21 mouse cellular contexts compared by ENCODE assay signal in genomic region chr19:47456021-47456420, GRCm38 (mm10).
"Had no signal": no experiment of that assay in that cellular context is flagged by ENCODE, and none has a peak within 500 bp of the region (broad histone marks: within the 10 kb centered on the region; RNA-seq: fewer than 3 reads in every experiment).

No protein-coding gene starts in this region.

- H3K9ac ChIP-seq: limb, embryonic 12.5 days; limb, embryonic 15.5 days; liver, embryonic 14.5 days; liver, postnatal 0 days; lung, embryonic 14.5 days; midbrain, embryonic 12.5 days; midbrain, embryonic 15.5 days had no signal

- H3K27me3 ChIP-seq: limb, embryonic 12.5 days; limb, embryonic 15.5 days; midbrain, embryonic 15.5 days had no signal

- ATAC-seq: liver, postnatal 0 days; lung, postnatal 0 days; midbrain, embryonic 15.5 days had no signal

- H3K36me3 ChIP-seq: limb, embryonic 12.5 days; limb, embryonic 15.5 days; midbrain, embryonic 12.5 days; midbrain, embryonic 15.5 days had no signal

- H3K27ac ChIP-seq: layer of hippocampus, adult 2 months; left cerebral cortex, adult 2 months; limb, embryonic 12.5 days; limb, embryonic 15.5 days; liver, embryonic 14.5 days; macrophage; midbrain, embryonic 12.5 days; midbrain, embryonic 15.5 days had no signal

- H3K4me2 ChIP-seq: limb, embryonic 12.5 days; limb, embryonic 15.5 days; liver, embryonic 11.5 days; lung, embryonic 14.5 days; midbrain, embryonic 12.5 days; midbrain, embryonic 15.5 days had no signal

- DNase-seq: kidney, adult 18-20 months; kidney, adult 9 months; kidney, postnatal 14 days; kidney, postnatal 4 days; layer of hippocampus, adult 9-11 months; liver, postnatal 0 days; lung, embryonic 14.5 days; right cerebral cortex, adult 18-20 months; right cerebral cortex, postnatal 14 days; right cerebral cortex, postnatal 4 days; thymus, postnatal 36 days had no signal

- H3K4me3 ChIP-seq: layer of hippocampus, adult 2 months; left cerebral cortex, adult 2 months; limb, embryonic 12.5 days; limb, embryonic 15.5 days; midbrain, embryonic 12.5 days; midbrain, embryonic 15.5 days had no signal

- H3K9me3 ChIP-seq: limb, embryonic 12.5 days; limb, embryonic 15.5 days; midbrain, embryonic 12.5 days; midbrain, embryonic 15.5 days had no signal
